Mouse (Mus musculus) frontal cortex, adult 2 months (tissue): ENCODE results near the gene Add1. TPM values are rescaled to one million over a fixed set of nuclear protein-coding genes. Genes with fewer than 3 reads are reported as not detected.
"Not testable (repeated sequence)": the region's sequence is repeated elsewhere in the genome, so short reads cannot be mapped to it uniquely, and the experiment has no call there.

Experiments used
- DNase-seq, 2 experiments: peaks; one replicate each; pipeline ENCODE4 v3.0.0; 2022; ENCODE audit warnings: low spot score in 1 of 2; ENCODE audit errors: extremely low spot score in 1 of 2
- polyA plus RNA-seq: library from polyadenylated mRNA; depleted of rRNA; stranded (reverse); fragments of >200 nt; gene quantifications from 2 replicates; pipeline ENCODE4 v1.2.3, GENCODE M21; 2012

The Add1 gene
- polyA plus RNA-seq, 1 experiment, result 332 TPM

- no peak for DNase-seq
Measured at GRCm38 (mm10) chr5:34549483-34550221, 23.8 kb upstream of the Add1 start.

- DNase-seq, result no peak
Measured at GRCm38 (mm10) chr5:34550251-34550650, 23.2 kb upstream of the Add1 start.

DNA sequence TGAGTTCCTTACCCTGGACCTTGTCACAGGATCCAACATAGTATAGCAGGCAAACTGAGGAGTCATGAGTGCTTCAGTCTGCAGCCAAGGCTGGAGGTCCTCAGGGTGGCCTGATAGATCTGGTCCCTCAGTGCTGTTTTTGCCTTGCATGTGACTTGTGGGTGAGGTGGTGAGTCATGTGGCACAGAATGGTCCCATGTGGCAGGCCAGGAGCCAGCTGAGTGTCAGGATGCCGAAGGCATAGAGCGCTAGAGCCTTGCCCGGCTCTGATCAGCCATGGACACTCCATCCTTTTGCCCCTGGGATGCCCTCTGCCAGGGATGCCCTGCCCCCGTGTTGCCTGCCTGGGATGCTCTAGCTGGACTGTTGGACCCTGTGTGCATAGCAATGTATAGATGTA, 21.6 kb upstream of the Add1 start:
- no peak for DNase-seq

GRCm38 (mm10) chr5:34563854-34564253, 9.6 kb upstream of the Add1 start:
- DNase-seq, result no peak

- DNase-seq, result no peak
Measured at GRCm38 (mm10) chr5:34564291-34564690, 9.2 kb upstream of the Add1 start.

GRCm38 (mm10) chr5:34565545-34566283, 7.8 kb upstream of the Add1 start:
- DNase-seq, result peak; percentile 14 to 59

- no peak for DNase-seq
Measured at GRCm38 (mm10) chr5:34571551-34571950, 1.9 kb upstream of the Add1 start.

DNA sequence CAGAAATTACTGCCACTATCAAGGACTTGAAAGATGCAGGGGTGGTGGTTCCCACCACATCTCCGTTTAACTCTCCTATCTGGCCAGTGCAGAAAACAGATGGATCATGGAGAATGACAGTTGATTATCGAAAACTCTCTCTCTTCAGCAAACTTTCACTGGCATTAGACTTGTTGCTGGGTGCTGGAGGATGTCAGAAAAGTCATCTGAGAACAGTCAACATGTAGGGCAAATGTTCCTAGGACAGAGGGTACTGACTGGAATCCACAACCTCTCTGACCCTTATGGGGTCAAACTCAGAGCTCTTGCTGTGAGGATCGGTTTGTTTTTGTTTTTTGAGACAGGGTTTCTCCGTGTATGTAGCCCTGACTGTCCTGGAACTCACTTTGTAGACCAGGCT, 896 bp upstream of the Add1 start:
- not testable (repeated sequence) for DNase-seq

GRCm38 (mm10) chr5:34574721-34575120, 1.3 kb downstream of the Add1 start:
- DNase-seq, result no peak

DNA sequence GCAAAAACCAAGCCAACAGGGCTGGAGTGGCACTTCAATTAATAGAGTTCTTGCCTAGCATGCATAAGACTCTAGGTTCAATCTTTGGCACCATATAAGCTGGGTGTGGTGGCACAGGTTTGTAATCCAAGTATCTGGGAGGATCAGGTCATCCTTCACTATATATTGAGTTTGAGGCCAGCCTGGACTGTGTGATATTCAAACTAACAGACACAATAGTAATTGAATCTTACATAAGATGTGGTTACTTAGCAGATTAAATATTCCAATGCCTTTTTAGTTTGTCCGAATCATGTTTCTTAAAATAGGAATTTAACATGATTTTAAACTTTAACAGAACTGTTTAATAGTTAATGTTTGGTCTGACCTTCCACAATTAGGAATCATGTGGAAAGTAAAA, 2.8 kb downstream of the Add1 start:
- no peak for DNase-seq

- no peak for DNase-seq
Measured at GRCm38 (mm10) chr5:34578038-34578655, 4.7 kb downstream of the Add1 start.

- DNase-seq, result no peak
Measured at GRCm38 (mm10) chr5:34579377-34579776, 5.9 kb downstream of the Add1 start.

- peak; percentile 68 to 79 for DNase-seq
Measured at GRCm38 (mm10) chr5:34581671-34582313, 8.3 kb downstream of the Add1 start.

GRCm38 (mm10) chr5:34582314-34582675, 8.8 kb downstream of the Add1 start:
- no peak for DNase-seq

- DNase-seq, result no peak
Measured at GRCm38 (mm10) chr5:34585216-34585615, 11.8 kb downstream of the Add1 start.

GRCm38 (mm10) chr5:34587881-34588280, 14.4 kb downstream of the Add1 start:
- DNase-seq, result no peak

GRCm38 (mm10) chr5:34590059-34590458, 16.6 kb downstream of the Add1 start:
- DNase-seq, result no peak

DNA sequence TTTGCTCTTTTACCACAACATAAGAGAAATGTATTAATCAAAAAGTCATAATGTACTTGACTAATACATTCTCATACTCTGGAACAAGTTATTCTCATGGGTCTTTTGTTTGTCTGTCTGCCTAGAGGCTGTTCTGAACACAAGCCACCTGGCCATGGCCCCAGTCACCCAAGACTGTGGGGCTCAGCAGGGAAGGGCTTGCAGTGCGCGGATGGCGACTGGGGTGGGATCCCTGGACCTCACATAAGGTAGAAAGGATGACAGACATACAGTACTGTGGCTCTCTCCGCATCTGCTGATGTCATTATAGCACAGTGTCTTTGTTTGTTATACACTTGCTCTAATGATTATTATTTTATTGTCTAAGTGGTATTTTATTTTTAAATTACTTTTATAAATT, 17.2 kb downstream of the Add1 start:
- DNase-seq, result no peak

GRCm38 (mm10) chr5:34591388-34592004, 18.0 kb downstream of the Add1 start:
- no peak for DNase-seq

DNA sequence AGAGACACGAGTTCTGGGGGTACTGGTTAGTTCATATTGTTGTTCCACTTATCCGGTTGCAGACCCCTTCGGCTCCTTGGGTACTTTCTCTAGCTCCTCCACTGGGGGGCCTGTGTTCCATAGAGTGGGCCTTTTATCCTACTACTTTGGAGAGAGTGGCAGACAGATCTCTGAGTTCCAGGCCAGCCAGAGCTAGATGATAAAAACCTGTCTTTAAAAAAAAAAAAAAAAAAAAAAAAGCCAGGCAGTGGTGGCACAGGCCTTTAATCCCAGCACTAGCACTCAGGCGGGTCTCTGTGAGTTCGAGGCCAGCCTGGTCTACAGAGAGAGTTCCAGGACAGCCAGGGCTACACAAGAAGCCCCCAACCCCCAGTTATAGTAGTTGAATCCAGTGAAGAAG, 18.8 kb downstream of the Add1 start:
- not testable (repeated sequence) for DNase-seq

DNA sequence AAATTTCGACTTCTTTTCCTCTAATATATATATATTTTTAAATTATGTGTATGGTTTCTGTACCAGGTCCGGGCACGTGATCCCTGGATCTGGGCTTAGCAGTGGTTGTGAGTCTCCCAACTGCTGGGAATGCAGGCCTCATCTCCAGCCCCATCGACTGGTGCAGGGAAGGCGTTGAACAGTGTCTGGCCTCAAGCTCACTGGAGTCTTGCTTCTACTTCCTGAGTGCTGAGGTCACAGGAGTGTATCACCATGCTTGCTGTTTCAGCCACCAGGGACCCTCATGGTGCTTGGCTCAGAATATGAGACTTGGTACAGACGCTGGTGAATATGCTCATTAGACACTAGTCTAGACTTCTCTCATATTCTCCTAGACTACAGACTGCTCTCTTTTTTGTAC, 19.2 kb downstream of the Add1 start:
- no peak for DNase-seq
